Mouse (Mus musculus) olfactory bulb, adult 2 months (tissue): ENCODE results near the gene Setd7. TPM values are rescaled to one million over a fixed set of nuclear protein-coding genes. Genes with fewer than 3 reads are reported as not detected.
"Not testable (repeated sequence)": the region's sequence is repeated elsewhere in the genome, so short reads cannot be mapped to it uniquely, and the experiment has no call there.

Experiments
- H3K27ac ChIP-seq: fragments of 200-500 bp; 2 replicates; pipeline ENCODE4 v1.5.1; 2012; ENCODE audit warnings: low read depth, low read length; ENCODE audit not compliant: insufficient read depth
- H3K4me1 ChIP-seq: fragments of 200-500 bp; 2 replicates; pipeline ENCODE4 v1.6.1; 2012; ENCODE audit warnings: low read length; ENCODE audit not compliant: control insufficient read depth, insufficient read depth
- H3K4me3 ChIP-seq: fragments of 200-500 bp; 2 replicates; pipeline ENCODE4 v1.5.1; 2012; ENCODE audit warnings: mild to moderate bottlenecking, low read depth, low read length, moderate library complexity; ENCODE audit not compliant: insufficient read depth
- CTCF ChIP-seq: fragments of 200-500 bp; IDR thresholded peaks from 2 replicates; pipeline ENCODE4 v1.5.1; 2012; ENCODE audit warnings: low read depth, mild to moderate bottlenecking, low read length, moderate library complexity; ENCODE audit not compliant: insufficient read depth
- POLR2A ChIP-seq: fragments of 200-500 bp; IDR thresholded peaks from 2 replicates; pipeline ENCODE4 v1.6.1; 2012; ENCODE audit warnings: mild to moderate bottlenecking, low read depth, low read length, moderate library complexity; ENCODE audit not compliant: insufficient read depth
- WGBS: fragments of 180-500 bp; shearing (Covaris S2); methylation state at CpG from one replicate; pipeline ENCODE4 v1.1.7; 2018; 5-methylcytosine and 5-hydroxymethylcytosine counted together
- polyA plus RNA-seq: library from polyadenylated mRNA; stranded (reverse); fragments of >200 nt; gene quantifications from 2 replicates; pipeline ENCODE4 v1.2.4, GENCODE M21; 2012; ENCODE audit warnings: low replicate concordance; ENCODE audit not compliant: missing spikeins, insufficient read depth, insufficient read length

The Setd7 gene
- polyA plus RNA-seq, 1 experiment, result not detected

- 51% methylated on average over 15 of the region's 15 CpGs for WGBS
- Histone ChIP-seq H3K27ac (no peak overlapping the region), H3K4me3 (no peak overlapping the region), H3K4me1 (peaks cover 5% of the 10 kb centered on the region; the same call in 1 of the 2 replicates)
- TF ChIP-seq CTCF (no peak), POLR2A (no peak)
These were observed 29.7 kb upstream of the Setd7 start for GRCm38 (mm10) chr3:51590207-51590892.

- Histone ChIP-seq H3K27ac (no peak overlapping the region), H3K4me1 (peaks cover 12% of the 10 kb centered on the region; the same call in 1 of the 2 replicates), H3K4me3 (no peak overlapping the region)
- TF ChIP-seq CTCF (no peak), POLR2A (no peak)
- WGBS, result 65% methylated on average over 7 of the region's 7 CpGs
These were observed 27.1 kb upstream of the Setd7 start for GRCm38 (mm10) chr3:51587697-51588262.

DNA sequence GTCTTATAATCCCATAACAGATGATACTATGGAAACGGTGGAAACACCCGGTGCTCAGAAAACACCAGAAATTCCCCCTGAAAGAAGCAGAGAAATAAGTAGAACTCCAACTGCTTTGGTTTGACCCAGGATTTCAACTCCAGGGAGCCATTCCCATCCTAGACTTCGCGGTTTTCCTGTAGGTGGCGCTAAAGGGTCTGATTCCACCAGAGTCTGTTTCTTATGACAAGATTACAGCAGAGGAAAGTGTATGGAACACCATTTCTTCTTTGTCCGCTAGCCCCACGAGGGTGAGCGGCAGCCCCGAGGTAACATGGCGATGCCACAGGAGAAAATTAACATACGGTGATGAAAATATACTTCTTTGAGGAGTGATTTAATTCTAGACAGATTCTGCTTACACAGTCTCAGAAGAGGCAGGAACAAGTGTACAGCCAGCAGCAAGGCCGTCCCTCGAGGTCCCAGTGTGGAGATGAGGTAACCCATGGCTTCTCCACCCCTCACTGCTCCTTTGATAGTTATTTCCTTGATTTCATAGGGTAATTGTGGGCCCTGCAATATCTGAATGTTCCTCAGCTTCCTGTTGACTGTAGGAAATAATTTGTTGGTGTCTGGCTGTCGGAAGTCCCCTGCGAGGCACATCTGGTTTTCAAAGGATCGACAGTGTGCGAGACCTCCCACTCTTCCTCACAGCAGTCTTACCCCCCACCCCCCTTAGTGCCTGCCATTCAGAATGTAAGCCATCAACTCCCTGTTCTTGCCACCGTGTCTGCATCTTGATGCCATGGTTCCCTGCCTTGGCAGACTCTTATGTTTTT, 23.1 kb upstream of the Setd7 start:
- peaks cover 13% of the 10 kb centered on the region for H3K4me1 ChIP-seq
- no peak overlapping the region for H3K27ac ChIP-seq
- no peak overlapping the region for H3K4me3 ChIP-seq
- 21% methylated on average over 18 of the region's 18 CpGs for WGBS
- TF ChIP-seq CTCF (no peak), POLR2A (no peak)

DNA sequence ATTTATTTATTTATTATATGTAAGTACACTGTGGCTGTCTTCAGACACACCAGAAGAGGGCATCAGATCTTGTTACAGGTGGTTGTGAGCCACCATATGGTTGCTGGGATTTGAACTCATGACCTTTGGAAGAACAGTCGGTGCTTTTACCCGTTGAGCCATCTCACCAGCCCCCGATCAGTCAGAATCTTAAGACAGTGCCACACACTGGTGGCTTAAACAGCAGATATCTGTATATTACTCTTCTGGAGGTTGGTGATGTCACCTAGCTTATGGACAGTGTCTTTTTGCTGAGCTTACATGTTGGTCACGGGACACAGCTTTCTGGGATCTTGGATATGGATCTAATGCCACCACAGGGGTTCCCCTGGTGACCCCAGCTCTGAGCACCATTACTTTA, 18.6 kb upstream of the Setd7 start:
- H3K27ac ChIP-seq, H3K4me3 ChIP-seq: not testable (repeated sequence)
- 91% methylated on average over 4 of the region's 4 CpGs for WGBS
- H3K4me1 ChIP-seq, result peaks cover 19% of the 10 kb centered on the region

DNA sequence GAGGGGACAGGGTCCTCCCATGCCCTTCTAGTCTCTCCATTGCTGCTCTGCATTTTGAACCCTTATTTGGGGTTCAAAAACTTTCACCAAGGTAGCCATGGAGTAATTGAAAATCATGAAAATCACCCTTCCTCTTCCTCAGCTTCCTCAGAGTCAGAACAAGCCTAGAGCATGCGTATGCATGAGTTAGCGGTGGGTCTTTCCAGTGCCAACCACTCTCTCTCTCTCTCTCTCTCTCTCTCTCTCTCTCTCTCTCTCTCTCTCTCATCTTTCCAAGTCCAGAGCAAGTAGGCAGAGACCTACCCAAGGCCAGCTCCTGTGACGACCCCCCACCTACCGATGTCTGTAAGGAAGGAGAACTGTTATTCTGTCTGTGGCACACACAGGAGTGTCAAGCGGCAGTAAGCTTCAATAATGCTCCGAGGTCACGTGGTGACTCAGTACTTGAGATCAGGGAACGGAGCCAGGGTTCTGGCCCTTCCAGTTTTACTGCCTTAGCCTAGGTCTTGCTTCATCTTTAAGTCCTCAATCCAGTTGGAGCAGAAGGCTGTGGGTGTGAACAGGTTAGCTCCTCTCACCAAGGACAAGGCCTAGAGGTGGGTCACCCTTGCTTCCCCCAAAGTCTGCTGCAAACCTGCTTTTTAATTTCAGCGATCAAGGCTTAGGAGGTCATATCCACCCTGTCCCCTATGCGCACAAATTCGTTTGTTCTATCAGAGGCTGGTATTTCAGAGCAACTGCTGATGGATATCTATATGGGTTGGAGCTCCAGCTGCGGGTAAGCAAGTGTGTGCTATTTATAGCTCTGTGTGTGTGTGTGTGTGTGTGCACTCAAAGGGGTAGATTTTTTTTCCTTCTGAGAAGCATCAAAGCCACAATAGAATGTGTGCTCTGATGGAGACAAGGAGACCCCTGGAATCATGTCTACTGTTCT, 17.4 kb upstream of the Setd7 start:
- Histone ChIP-seq H3K4me1 (peaks cover 12% of the 10 kb centered on the region), H3K4me3 (no peak overlapping the region), H3K27ac (no peak overlapping the region)
- WGBS, result 60% methylated on average over 12 of the region's 12 CpGs
- TF ChIP-seq POLR2A, result no peak
- no peak for TF ChIP-seq CTCF

- Histone ChIP-seq H3K27ac (no peak overlapping the region), H3K4me3 (no peak overlapping the region), H3K4me1 (peaks cover 12% of the 10 kb centered on the region)
- 46% methylated on average over 11 of the region's 11 CpGs for WGBS
- no peak for TF ChIP-seq POLR2A
- no peak for TF ChIP-seq CTCF
These were observed 16.7 kb upstream of the Setd7 start for GRCm38 (mm10) chr3:51577359-51577758.

GRCm38 (mm10) chr3:51573915-51574314, 13.2 kb upstream of the Setd7 start:
- peaks cover 12% of the 10 kb centered on the region for H3K4me1 ChIP-seq
- H3K27ac ChIP-seq, result no peak overlapping the region
- WGBS, result 80% methylated on average over 9 of the region's 9 CpGs
- H3K4me3 ChIP-seq, result no peak overlapping the region
- TF ChIP-seq POLR2A, result no peak
- no peak for TF ChIP-seq CTCF

DNA sequence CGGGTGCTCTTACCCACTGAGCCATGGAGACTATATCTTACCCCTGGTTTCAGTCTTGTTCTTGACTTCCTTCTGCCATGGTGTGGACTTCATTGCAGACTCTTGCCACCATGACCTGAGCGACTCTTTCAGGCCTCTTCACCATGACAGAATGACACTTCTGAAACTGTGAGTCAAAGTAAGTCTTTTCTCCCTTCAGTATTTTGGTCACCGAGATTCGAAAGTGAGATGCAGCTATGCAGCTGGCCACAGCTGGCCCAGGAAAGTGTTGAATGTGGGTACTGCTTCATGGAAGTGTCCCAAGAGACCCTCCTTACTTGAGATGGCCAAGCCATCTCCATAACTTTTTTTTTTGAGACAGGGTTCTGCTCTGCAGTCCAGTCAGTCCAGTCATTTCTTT, 9.5 kb upstream of the Setd7 start:
- TF ChIP-seq CTCF, result no peak
- TF ChIP-seq POLR2A, result no peak
- Histone ChIP-seq H3K4me1 (no peaks in the 10 kb centered on the region), H3K4me3 (no peak overlapping the region), H3K27ac (no peak overlapping the region)
- WGBS, result 96% methylated on average over 4 of the region's 4 CpGs

DNA sequence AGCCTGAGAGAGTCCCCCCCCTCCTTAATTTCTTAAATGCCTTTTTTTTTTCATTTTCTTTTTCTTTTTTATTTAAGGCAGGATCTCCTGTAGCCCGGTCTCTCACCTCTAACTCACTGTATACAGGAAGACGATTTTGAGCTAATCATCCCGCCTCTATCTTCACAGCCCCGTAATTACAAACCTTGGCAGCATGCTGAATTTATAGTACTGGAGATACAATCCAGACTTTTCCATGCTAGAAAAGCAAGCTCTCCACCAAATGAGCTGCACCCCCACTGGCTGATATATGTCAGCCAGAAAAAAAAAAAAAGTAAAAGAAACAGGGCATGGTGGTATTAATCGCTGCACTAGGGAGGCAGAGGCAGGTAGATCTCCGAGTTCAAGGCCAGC, 1.3 kb upstream of the Setd7 start:
- TF ChIP-seq CTCF (no peak), POLR2A (no peak)
- 12% methylated on average over 6 of the region's 6 CpGs for WGBS
- no peak overlapping the region for H3K4me3 ChIP-seq
- H3K27ac ChIP-seq, result peak overlapping the region; percentile 49
- peaks cover 14% of the 10 kb centered on the region for H3K4me1 ChIP-seq
